Mouse (Mus musculus) olfactory bulb, adult 2 months (tissue): Measurements from ENCODE around the gene Fez2.

Experiments
- CTCF ChIP-seq: fragments of 200-500 bp; IDR thresholded peaks from 2 replicates; pipeline ENCODE4 v1.5.1; 2012; ENCODE audit warnings: low read depth, mild to moderate bottlenecking, low read length, moderate library complexity; ENCODE audit not compliant: insufficient read depth
- POLR2A ChIP-seq: fragments of 200-500 bp; IDR thresholded peaks from 2 replicates; pipeline ENCODE4 v1.6.1; 2012; ENCODE audit warnings: mild to moderate bottlenecking, low read depth, low read length, moderate library complexity; ENCODE audit not compliant: insufficient read depth

GRCm38 (mm10) chr17:78417381-78418281 is at the start of gene Fez2:
- TF ChIP-seq CTCF (no peak), POLR2A (no peak)
